Mouse (Mus musculus): Measurements from ENCODE around the gene 4930474N05Rik.

4930474N05Rik gene

DNA sequence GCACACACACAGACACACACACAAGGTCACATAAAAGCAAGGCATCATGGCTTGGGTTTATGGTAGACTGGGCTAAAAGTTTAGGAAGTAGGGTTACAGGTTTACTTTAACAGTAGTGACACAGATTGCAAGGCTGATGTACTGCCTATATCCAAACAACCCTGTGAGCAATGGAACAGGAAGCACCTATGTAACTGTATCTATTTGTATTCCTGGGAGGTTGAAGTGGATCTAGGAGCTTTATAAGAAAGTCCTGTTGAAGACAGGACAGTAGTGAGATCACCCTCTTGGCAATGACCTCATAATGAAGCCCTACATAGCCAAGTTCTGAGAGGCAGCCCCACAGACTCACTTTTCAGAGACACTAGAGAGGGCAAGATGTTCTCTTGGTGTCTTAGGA is at the start of gene 4930474N05Rik:
Gene 4930474N05Rik (plus strand): TSS at position 301 of the 400 bp plus-strand sequence.
- no peak for DNase-seq (ENCODE audit: low read depth, low spot score)

DNA sequence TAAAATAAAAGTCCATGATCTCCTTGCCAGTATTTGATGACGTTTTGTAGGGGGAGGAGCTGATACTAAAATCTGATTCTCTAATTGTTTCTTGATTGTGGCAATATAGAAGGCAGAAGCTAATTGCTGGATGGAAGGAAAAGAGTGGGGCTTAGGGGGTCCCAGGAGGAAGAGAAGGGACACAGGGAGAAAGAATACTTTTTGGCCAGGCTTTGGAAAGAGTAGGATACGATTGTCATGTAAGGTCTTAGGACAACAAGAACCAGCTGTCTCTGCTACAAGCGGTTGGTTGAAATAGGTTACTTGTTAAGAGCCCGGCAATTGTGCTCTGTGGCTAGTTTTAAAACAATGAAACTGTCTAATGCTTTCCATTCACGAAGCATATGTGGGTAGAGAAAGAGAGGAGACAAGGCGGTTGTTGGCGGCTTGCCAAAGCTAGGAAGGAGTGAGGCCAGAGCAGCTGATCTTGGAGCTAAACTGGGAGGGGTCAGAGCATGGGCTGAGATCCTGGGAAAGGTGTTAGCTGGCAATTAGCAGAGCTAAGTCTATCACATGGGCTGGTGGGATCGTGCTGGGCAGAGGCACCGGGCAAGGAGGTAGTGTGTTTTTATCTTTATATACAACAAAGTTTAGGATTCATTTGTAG is 45.8 kb upstream of the 4930474N05Rik start:
- peak; percentile 20 for DNase-seq (ENCODE audit: low read depth, low spot score)

DNA sequence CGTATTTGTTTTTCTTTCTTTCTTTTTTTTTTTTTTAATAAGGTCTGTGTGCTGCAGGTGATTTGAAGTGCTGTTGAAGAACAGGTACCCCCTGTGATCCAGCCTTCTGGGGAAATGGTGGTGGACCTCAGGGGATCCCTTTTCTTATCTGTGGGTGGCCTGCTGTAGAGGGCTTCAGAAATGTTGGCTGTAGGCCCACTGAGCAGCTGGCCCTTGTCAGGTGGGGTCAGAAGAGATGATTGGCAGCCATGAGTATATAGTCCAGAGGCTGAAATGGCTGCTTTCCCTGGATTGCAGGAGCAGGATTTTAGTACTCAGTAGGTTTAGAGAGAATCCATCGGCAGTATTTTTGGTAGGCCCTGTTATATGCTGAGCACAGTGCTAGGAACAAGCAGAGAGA is 41.4 kb upstream of the 4930474N05Rik start:
- no peak for DNase-seq (ENCODE audit: low read depth, low spot score)

DNA sequence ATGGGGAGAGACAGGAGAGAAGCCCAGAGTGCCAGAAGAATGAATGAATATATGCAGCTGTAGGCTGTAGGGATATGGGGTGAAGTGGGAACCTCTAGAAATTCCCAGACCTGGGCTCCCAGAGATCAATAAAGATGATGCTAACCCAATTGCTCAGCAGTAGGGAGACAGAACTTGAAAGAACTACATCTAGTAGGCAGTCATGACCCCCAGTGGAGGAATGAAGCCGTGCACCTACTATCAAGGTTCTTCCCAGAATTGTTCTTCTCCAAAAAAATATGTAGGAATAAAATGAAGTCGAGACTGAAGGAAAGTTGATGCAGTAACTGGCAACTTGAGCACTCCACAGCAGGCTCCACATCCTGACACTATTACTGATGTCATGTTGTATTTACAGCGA is 3.8 kb downstream of the 4930474N05Rik start:
- no peak for DNase-seq (ENCODE audit: low read depth, low spot score)

DNA sequence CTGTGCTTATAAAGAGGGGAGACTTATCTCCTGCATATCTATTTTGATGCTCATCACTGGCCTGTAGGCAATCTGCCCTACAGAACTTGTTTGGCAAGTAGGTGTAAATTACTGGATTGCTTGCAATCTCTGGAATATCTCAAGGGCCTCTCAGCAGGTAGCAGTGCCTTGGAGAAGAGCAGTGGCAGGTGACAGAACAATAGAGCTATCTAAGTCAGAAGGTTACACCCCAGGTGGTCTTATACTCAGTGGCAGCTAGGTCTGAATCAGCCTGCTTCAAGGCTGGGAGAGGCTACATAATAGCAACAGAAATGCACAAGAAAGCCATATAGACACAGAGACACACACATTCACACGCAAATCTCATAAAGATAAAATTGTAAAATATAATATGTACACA is 4.9 kb downstream of the 4930474N05Rik start:
- DNase-seq (ENCODE audit: low read depth, low spot score): no peak

DNA sequence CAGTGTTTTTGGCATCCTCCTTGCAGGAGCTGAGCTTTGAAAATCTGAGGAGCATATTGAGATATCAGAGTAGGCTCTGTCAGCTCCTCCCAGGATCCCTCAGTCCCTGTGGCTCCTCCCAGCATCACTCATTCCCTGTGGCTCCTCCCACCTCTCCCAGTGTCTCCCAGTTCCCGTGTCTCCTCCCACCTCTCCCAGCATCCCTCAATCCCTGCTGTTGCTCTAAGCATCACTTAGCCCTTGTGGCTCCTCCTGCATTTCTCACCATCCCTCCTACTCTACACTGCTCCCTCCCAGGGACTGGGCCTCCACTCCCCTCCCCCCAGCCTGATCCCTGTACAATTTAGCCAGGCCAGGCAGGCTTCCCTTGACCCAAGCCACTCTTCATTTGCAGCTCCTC is 6.0 kb downstream of the 4930474N05Rik start:
- DNase-seq (ENCODE audit: low read depth, low spot score): no peak

DNA sequence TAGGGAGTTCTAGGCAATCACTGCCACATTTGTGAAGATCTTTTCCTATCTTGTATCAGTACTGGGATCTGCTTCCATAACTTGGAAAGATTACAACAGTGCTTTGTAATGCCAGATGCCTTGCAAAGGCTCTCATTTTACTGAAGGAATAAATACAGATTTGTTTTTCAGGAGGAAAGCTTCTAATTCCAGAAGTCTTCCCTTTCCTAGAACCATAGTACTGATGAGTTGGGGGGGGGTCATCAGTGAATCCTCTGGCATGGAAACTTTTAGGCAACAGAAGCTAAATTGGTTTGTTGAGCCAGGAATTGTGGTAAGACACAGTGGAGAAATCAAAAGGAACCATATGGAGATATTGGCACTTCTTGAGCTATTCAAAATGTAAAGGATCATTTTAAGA is 19.8 kb downstream of the 4930474N05Rik start:
- peak; percentile 18 for DNase-seq (ENCODE audit: low read depth, low spot score)

DNA sequence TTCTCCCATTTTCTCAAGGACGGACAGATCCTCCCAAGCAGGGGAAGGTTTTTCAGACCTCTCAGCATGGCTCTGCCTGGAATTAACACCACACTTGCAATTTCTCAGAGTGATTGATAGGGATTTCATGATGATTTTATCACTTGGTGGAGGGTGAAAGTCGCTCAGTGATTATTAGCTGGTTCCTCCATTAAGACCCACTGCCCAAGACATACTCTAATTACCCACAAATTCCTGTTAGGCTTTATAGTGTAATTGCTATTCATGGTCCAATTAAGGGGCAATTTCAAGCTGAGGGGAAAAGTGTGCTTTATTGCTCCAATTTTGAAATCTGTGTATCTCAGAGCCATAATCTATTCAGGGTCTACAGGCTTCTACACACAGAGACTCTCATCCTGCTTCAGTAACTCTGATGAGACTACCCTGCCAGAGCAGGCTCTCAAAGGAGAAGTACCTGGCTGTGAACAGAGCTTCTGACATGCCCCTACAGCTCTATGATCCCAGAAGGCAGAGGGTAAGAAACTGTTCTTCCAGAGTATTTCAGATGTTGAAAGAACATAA is 29.1 kb downstream of the 4930474N05Rik start:
- DNase-seq (ENCODE audit: low read depth, low spot score): no peak

DNA sequence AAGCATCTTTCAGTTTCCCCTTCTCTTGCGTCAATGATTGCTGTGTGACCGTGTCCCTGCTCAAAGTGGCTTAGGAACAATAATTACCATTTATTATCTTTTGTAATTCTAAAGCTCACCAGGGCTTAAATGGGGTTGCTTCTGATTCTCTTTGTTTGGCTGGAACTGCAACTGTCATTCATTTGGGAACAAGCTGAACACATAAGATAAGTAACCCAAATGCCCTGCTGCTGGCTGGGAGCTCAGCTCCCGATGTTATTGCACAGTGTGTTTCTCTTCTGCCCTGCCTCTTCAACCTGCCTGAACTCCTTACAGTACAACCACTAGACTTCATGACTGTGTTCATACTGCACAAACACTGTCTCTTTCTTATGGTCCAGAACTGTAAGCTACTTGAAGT is 41.0 kb downstream of the 4930474N05Rik start:
- DNase-seq (ENCODE audit: low read depth, low spot score): no peak

DNA sequence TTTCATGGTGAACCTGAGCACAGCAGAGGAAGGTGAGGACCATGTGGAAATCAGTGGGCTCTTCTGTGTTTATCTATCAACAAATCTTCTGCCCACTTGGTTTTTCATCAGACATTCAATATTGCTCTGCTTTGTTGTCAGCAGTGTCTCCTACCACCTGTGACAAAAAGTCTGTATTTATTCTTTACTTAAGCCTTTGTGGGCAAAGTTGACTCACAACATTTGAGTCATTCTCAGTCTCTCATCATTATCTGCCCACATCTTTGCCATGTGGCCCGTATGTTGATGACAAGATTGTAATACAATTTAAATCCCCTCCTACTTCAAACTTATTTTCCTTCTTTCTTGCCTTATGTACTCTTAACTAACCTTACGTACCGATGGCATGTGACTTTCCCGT is 43.0 kb downstream of the 4930474N05Rik start:
- DNase-seq (ENCODE audit: low read depth, low spot score): no peak

DNA sequence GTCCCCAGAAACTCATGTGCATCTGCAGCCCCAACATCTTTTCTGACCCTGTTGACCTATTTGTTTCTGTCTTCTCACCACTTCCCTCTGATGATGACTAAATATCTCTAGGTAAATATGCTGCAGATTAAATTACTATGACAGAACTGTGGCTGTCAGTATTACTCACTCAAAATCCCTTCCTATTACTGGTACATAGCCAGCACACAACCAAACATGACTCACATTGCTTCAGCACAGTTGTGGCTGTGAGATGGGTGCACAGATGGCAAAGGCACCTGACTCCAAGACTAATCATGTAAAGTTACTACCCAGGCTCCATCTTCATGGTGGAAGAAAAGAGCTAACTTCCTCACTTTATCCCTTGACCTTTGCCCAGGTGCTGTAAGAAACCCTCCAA is 50.5 kb downstream of the 4930474N05Rik start:
- no peak for DNase-seq (ENCODE audit: low read depth, low spot score)

Data from brain, embryonic 18.5 days (tissue).